Mouse (Mus musculus) kidney, postnatal 4 days (tissue): ENCODE measurements around the gene Cldn7.

Experiments
- DNase-seq, 2 experiments: peaks; one replicate each; pipeline ENCODE4 v3.0.0; 2021; ENCODE audit warnings: mixed read lengths in 2 of 2

Gene Cldn7

GRCm38 (mm10) chr11:70017199-70017767 lies 52.7 kb downstream of the Cldn7 start:
- no peak for DNase-seq
